Mouse (Mus musculus): ENCODE measurements around the gene Sinhcaf. TPM values are rescaled to one million over a fixed set of nuclear protein-coding genes. Genes with fewer than 3 reads are reported as not detected.

The Sinhcaf gene
- 3.2 and 4.4 TPM in 2 replicates for polyA plus RNA-seq (2012; rRNA removed)

DNA sequence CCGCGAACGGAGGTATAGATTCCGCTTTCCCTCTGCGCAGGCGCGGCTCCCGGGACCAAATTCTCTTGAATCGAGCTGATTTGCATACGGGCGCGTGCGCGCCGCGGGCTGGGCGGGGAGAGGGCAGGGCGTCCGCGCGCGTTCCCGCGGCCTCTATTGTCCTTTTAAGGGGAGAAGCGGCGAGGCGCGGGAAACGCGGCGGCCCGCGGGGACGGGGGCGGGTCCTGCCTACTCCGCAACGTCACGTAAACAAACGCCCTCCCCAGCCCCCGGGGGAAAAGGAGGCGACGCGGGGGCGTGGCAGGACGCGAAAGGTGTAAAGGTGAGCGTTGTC lies at the start of gene Sinhcaf:
Gene Sinhcaf (minus strand): TSS at position 59 of the 334 bp plus-strand sequence.

DNA sequence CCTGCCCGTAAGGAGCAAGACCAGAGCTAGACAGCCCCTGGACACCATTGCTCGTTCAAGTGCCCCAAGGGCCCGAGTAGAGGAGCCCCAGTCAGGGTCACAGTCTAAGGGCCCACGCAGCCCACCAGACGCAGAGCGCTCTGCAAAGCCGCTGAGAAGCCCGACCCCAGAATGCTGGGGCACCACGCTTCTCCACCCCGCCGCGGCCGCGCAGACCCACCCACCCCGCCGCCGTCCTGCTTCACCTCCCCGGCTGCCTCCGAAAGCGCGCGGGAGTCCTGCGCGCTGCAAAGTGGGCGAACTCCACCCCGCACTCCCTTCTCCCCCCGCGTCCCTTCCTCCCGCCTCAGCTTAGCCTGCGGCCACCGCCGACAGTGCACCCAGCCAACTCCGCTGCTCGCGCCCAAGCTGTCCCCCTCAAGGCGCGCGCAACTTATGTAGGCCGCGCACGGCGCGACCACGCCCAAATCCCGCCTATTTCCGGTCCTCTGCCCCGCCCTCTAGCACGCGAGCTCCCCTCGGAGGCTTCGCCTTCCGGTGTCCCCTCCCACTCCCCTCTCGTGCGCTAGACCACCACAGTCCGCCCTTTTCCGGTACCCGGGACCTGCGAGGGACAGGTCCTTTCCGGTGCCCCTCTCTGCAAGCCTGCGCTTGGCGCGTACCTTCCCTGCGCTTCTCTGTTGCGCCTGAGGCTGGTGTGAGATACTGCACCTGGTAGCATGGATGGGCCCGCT lies 50.3 kb downstream of the Sinhcaf start, which contains the start of gene Caprin2:
Gene Caprin2 (minus strand): TSS at position 465 of the 734 bp plus-strand sequence.

Other genes starting within 250 kb of the Sinhcaf start
- gene Ipo8, start 115.0 kb downstream of the Sinhcaf start, polyA plus RNA-seq (2012; rRNA removed): 9.8 TPM in 2 replicates
- 10.7 and 13.6 TPM in 2 replicates for gene Caprin2, start 50.2 kb downstream of the Sinhcaf start, polyA plus RNA-seq (2012; rRNA removed)
- 8.9 and 16.4 TPM in 2 replicates for gene Dennd5b, start 155.2 kb upstream of the Sinhcaf start, polyA plus RNA-seq (2012; rRNA removed)
- gene Gm10203, start 183.7 kb upstream of the Sinhcaf start, polyA plus RNA-seq (2012; rRNA removed): not detected in 2 replicates
- 9.9 and 13.6 TPM in 2 replicates for gene Etfbkmt, start 193.4 kb upstream of the Sinhcaf start, polyA plus RNA-seq (2012; rRNA removed)
- gene Amn1, start 242.2 kb upstream of the Sinhcaf start, polyA plus RNA-seq (2012; rRNA removed): 7.2 and 8.8 TPM in 2 replicates

All from ovary, adult 2 months (tissue).